Mouse (Mus musculus): ENCODE data around the gene Gpatch2. TPM values are rescaled to one million over a fixed set of nuclear protein-coding genes. Genes with fewer than 3 reads are reported as not detected.

The Gpatch2 gene
- polyA plus RNA-seq, 1 experiment from 2014 or later, result 23.2 TPM

DNA sequence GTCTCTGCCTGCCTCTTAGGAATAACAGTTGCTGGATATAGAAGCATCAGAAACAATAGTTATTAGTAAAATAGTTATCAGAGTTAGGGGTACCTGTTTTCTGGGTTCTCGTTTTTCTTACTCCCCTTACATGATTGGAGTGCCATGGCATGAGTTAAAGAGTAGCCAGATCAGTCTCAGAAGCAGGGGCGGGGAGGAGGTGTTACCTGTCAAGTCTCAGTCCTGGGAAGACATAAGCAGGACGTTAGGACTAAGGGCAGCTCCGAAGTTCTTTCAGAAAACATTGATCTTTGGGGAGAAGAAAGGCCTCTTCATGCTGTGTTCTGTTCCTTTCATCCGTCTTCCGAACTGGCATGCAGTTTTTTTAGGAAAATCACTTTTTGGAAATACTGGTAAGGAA is 5.4 kb downstream of the Gpatch2 start:
- Histone ChIP-seq H3K9ac (ENCODE audit: low read depth, low read length) (no peak overlapping the region), H3K36me3 (ENCODE audit: control insufficient read depth, insufficient read depth, low read length) (peaks cover 4% of the 10 kb centered on the region; the same call in 1 of the 2 replicates), H3K4me3 (ENCODE audit: low read length) (no peak overlapping the region), H3K4me2 (replicated peaks; ENCODE audit: low read depth, low read length) (no peak overlapping the region), H3K4me1 (ENCODE audit: control insufficient read depth, insufficient read depth, low read length) (no peaks in the 10 kb centered on the region; the same call in 1 of the 2 replicates), H3K9me3 (ENCODE audit: control insufficient read depth, low read length) (no peaks in the 10 kb centered on the region), H3K27ac (ENCODE audit: low read depth, low read length) (no peak overlapping the region), H3K27me3 (ENCODE audit: control insufficient read depth, insufficient read depth, low read length) (no peaks in the 10 kb centered on the region)
- no peak for ATAC-seq (ENCODE audit: low FRiP score, low TSS enrichment)
- 77% methylated on average over 6 of the region's 6 CpGs for WGBS

DNA sequence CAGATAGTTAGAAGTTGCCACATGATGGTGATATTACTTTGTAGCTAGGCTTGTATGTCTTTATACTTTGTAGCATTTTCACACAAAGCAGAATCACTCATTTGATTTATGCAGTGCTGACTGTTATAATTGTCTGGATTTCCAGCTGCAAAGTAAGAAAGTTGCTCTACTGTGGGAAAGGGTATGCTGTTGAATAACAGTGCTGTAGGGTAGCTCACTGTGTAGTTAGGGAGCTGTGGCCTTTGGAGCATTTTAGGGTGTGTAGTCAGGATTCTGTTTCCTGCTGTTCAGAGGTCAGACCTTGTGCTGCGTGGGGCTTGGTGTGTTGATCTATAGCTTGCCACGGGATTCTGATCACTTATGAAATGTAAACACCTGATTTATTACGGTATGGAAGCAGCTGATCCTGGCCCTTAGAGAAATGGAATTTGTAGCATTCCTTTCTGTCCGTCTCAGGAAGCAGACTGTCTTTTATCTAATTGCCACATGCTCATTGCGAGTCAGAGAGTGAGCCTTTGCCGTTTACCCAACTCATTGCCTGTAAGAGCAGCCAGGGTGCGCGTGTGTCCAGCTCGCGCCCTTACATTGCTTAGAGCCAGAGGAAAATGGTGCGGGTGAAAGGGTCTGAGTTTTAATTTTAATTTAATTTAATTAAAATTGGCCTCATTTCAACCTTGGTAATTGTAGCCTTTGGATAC is 11.2 kb downstream of the Gpatch2 start:
- Histone ChIP-seq H3K4me1 (ENCODE audit: control insufficient read depth, insufficient read depth, low read length) (peaks cover 3% of the 10 kb centered on the region; the same call in 1 of the 2 replicates), H3K4me2 (replicated peaks; ENCODE audit: low read depth, low read length) (no peak overlapping the region), H3K9me3 (ENCODE audit: control insufficient read depth, low read length) (no peaks in the 10 kb centered on the region), H3K36me3 (ENCODE audit: control insufficient read depth, insufficient read depth, low read length) (peaks cover 13% of the 10 kb centered on the region; the same call in 1 of the 2 replicates), H3K9ac (ENCODE audit: low read depth, low read length) (no peak overlapping the region), H3K27me3 (ENCODE audit: control insufficient read depth, insufficient read depth, low read length) (no peaks in the 10 kb centered on the region), H3K27ac (ENCODE audit: low read depth, low read length) (no peak overlapping the region; the same call in 1 of the 2 replicates), H3K4me3 (ENCODE audit: low read length) (no peak overlapping the region)
- no peak for ATAC-seq (ENCODE audit: low FRiP score, low TSS enrichment)
- WGBS, result 70% methylated on average over 11 of the region's 11 CpGs

- no peak for ATAC-seq (ENCODE audit: low FRiP score, low TSS enrichment)
- H3K4me2 ChIP-seq (replicated peaks; ENCODE audit: low read depth, low read length), result no peak overlapping the region
- H3K4me3 ChIP-seq (ENCODE audit: low read length), result no peak overlapping the region
Measured at GRCm38 (mm10) chr1:187228414-187229146, 13.3 kb downstream of the Gpatch2 start.

GRCm38 (mm10) chr1:187230255-187230654 is 14.9 kb downstream of the Gpatch2 start:
- H3K9me3 ChIP-seq (ENCODE audit: control insufficient read depth, low read length), result no peaks in the 10 kb centered on the region
- H3K4me1 ChIP-seq (ENCODE audit: control insufficient read depth, insufficient read depth, low read length), result peaks cover 3% of the 10 kb centered on the region; the same call in 1 of the 2 replicates
- H3K9ac ChIP-seq (ENCODE audit: low read depth, low read length), result no peak overlapping the region
- no peaks in the 10 kb centered on the region for H3K27me3 ChIP-seq (ENCODE audit: control insufficient read depth, insufficient read depth, low read length)
- WGBS, result 84% methylated on average over 5 of the region's 5 CpGs
- peaks cover 13% of the 10 kb centered on the region for H3K36me3 ChIP-seq (ENCODE audit: control insufficient read depth, insufficient read depth, low read length)
- no peak overlapping the region for H3K4me3 ChIP-seq (ENCODE audit: low read length)
- H3K4me2 ChIP-seq (replicated peaks; ENCODE audit: low read depth, low read length), result no peak overlapping the region
- no peak overlapping the region for H3K27ac ChIP-seq (ENCODE audit: low read depth, low read length)
- no peak for ATAC-seq (ENCODE audit: low FRiP score, low TSS enrichment)

More at GRCm38 (mm10) chr1:187228414-187229146, 13.3 kb downstream of the Gpatch2 start:
- 81% methylated on average over 13 of the region's 13 CpGs for WGBS
- Histone ChIP-seq H3K36me3 (ENCODE audit: control insufficient read depth, insufficient read depth, low read length) (peaks cover 13% of the 10 kb centered on the region), H3K4me1 (ENCODE audit: control insufficient read depth, insufficient read depth, low read length) (peaks cover 3% of the 10 kb centered on the region; the same call in 1 of the 2 replicates), H3K9ac (ENCODE audit: low read depth, low read length) (no peak overlapping the region), H3K9me3 (ENCODE audit: control insufficient read depth, low read length) (no peaks in the 10 kb centered on the region), H3K27ac (ENCODE audit: low read depth, low read length) (no peak overlapping the region), H3K27me3 (ENCODE audit: control insufficient read depth, insufficient read depth, low read length) (no peaks in the 10 kb centered on the region)

- Histone ChIP-seq H3K27ac (ENCODE audit: low read depth, low read length) (no peak overlapping the region), H3K27me3 (ENCODE audit: control insufficient read depth, insufficient read depth, low read length) (no peaks in the 10 kb centered on the region), H3K36me3 (ENCODE audit: control insufficient read depth, insufficient read depth, low read length) (peaks cover 6% of the 10 kb centered on the region), H3K9me3 (ENCODE audit: control insufficient read depth, low read length) (no peaks in the 10 kb centered on the region), H3K9ac (ENCODE audit: low read depth, low read length) (no peak overlapping the region), H3K4me2 (replicated peaks; ENCODE audit: low read depth, low read length) (no peak overlapping the region), H3K4me1 (ENCODE audit: control insufficient read depth, insufficient read depth, low read length) (no peaks in the 10 kb centered on the region), H3K4me3 (ENCODE audit: low read length) (no peak overlapping the region)
- 85% methylated on average over 14 of the region's 14 CpGs for WGBS
- no peak for ATAC-seq (ENCODE audit: low FRiP score, low TSS enrichment)
Measured at GRCm38 (mm10) chr1:187232196-187232955, 17.1 kb downstream of the Gpatch2 start.

GRCm38 (mm10) chr1:187232996-187233615 is 17.8 kb downstream of the Gpatch2 start:
- Histone ChIP-seq H3K4me3 (ENCODE audit: low read length) (no peak overlapping the region), H3K4me1 (ENCODE audit: control insufficient read depth, insufficient read depth, low read length) (no peaks in the 10 kb centered on the region), H3K27ac (ENCODE audit: low read depth, low read length) (no peak overlapping the region), H3K9ac (ENCODE audit: low read depth, low read length) (no peak overlapping the region), H3K9me3 (ENCODE audit: control insufficient read depth, low read length) (no peaks in the 10 kb centered on the region), H3K4me2 (replicated peaks; ENCODE audit: low read depth, low read length) (no peak overlapping the region), H3K36me3 (ENCODE audit: control insufficient read depth, insufficient read depth, low read length) (peaks cover 6% of the 10 kb centered on the region), H3K27me3 (ENCODE audit: control insufficient read depth, insufficient read depth, low read length) (no peaks in the 10 kb centered on the region)
- WGBS, result 69% methylated on average over 7 of the region's 7 CpGs
- ATAC-seq (ENCODE audit: low FRiP score, low TSS enrichment), result no peak

DNA sequence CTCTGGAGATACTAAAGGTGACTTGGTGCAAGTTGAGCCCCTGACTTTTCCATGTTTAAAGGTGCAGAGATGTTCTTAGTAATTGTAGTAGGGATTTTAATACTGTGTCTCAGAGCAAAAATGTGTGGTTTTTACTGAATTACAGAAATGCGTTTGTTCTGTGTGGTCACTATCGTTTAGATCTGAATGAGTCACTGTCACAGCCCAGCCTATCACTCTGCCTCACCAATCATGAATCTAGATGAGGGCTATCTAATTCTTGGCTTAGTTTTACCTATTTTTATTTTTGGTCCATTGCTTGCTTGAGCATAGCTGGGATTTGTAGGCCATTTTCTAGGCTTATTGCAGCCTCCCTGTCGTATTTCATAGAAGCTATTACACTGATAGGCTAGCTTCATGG is 19.9 kb downstream of the Gpatch2 start:
- Histone ChIP-seq H3K27me3 (ENCODE audit: control insufficient read depth, insufficient read depth, low read length) (no peaks in the 10 kb centered on the region), H3K36me3 (ENCODE audit: control insufficient read depth, insufficient read depth, low read length) (peaks cover 6% of the 10 kb centered on the region), H3K4me3 (ENCODE audit: low read length) (no peak overlapping the region), H3K9ac (ENCODE audit: low read depth, low read length) (no peak overlapping the region), H3K9me3 (ENCODE audit: control insufficient read depth, low read length) (no peaks in the 10 kb centered on the region), H3K4me1 (ENCODE audit: control insufficient read depth, insufficient read depth, low read length) (no peaks in the 10 kb centered on the region), H3K4me2 (replicated peaks; ENCODE audit: low read depth, low read length) (no peak overlapping the region), H3K27ac (ENCODE audit: low read depth, low read length) (no peak overlapping the region)
- no peak for ATAC-seq (ENCODE audit: low FRiP score, low TSS enrichment)
- WGBS, result 93% methylated on average over 3 of the region's 3 CpGs

GRCm38 (mm10) chr1:187236296-187236695 is 21.0 kb downstream of the Gpatch2 start:
- ATAC-seq (ENCODE audit: low FRiP score, low TSS enrichment), result no peak
- Histone ChIP-seq H3K4me1 (ENCODE audit: control insufficient read depth, insufficient read depth, low read length) (no peaks in the 10 kb centered on the region), H3K27ac (ENCODE audit: low read depth, low read length) (no peak overlapping the region), H3K4me2 (replicated peaks; ENCODE audit: low read depth, low read length) (no peak overlapping the region), H3K4me3 (ENCODE audit: low read length) (no peak overlapping the region), H3K36me3 (ENCODE audit: control insufficient read depth, insufficient read depth, low read length) (no peaks in the 10 kb centered on the region; the same call in none of the 2 replicates), H3K9ac (ENCODE audit: low read depth, low read length) (no peak overlapping the region), H3K9me3 (ENCODE audit: control insufficient read depth, low read length) (no peaks in the 10 kb centered on the region), H3K27me3 (ENCODE audit: control insufficient read depth, insufficient read depth, low read length) (no peaks in the 10 kb centered on the region)
- 60% methylated on average over 6 of the region's 6 CpGs for WGBS

Data from kidney, embryonic 14.5 days (tissue).